Mouse (Mus musculus): ENCODE data around the gene BC049352. TPM values are rescaled to one million over a fixed set of nuclear protein-coding genes. Genes with fewer than 3 reads are reported as not detected.

The BC049352 gene
- total RNA-seq, 2 experiments from 2014 or later = 0.63 to 0.75 TPM

GRCm38 (mm10) chr9:45254605-45255004 lies 72.8 kb downstream of the BC049352 start:
- Histone ChIP-seq H3K4me3 (no peak overlapping the region), H3K27ac (no peak overlapping the region)
- TF ChIP-seq CTCF (IDR thresholded peaks at IDR 0.05) = no peak
- DNase-seq (ENCODE audit: extremely low spot score in 1 of 2, low spot score in 2 of 2) = no peak
- intact Hi-C loops (cut with DNase I) = no loop called here

GRCm38 (mm10) chr9:45255431-45255830 lies 73.6 kb downstream of the BC049352 start:
- H3K27ac ChIP-seq = no peak overlapping the region
- no peak for DNase-seq (ENCODE audit: extremely low spot score in 1 of 2, low spot score in 2 of 2)
- H3K4me3 ChIP-seq = no peak overlapping the region
- TF ChIP-seq CTCF (IDR thresholded peaks at IDR 0.05) = no peak
- intact Hi-C loops (cut with DNase I) = no loop called here

GRCm38 (mm10) chr9:45255967-45256366 lies 74.2 kb downstream of the BC049352 start:
- intact Hi-C loops (cut with DNase I) = no loop called here
- no peak for TF ChIP-seq CTCF (IDR thresholded peaks at IDR 0.05)
- no peak overlapping the region for H3K4me3 ChIP-seq
- no peak overlapping the region for H3K27ac ChIP-seq
- DNase-seq (ENCODE audit: extremely low spot score in 1 of 2, low spot score in 2 of 2) = no peak

GRCm38 (mm10) chr9:45259065-45259464 lies 77.3 kb downstream of the BC049352 start:
- intact Hi-C loops (cut with DNase I) = no loop called here
- TF ChIP-seq CTCF (IDR thresholded peaks at IDR 0.05) = no peak
- H3K4me3 ChIP-seq = no peak overlapping the region
- H3K27ac ChIP-seq = no peak overlapping the region
- no peak for DNase-seq (ENCODE audit: extremely low spot score in 1 of 2, low spot score in 2 of 2)

- no peak for DNase-seq (ENCODE audit: extremely low spot score in 1 of 2, low spot score in 2 of 2)
- H3K4me3 ChIP-seq = no peak overlapping the region
- intact Hi-C loops (cut with DNase I) = no loop called here
- H3K27ac ChIP-seq = no peak overlapping the region
- no peak for TF ChIP-seq CTCF (IDR thresholded peaks at IDR 0.05)
These were observed 79.7 kb downstream of the BC049352 start for GRCm38 (mm10) chr9:45261466-45261865.

GRCm38 (mm10) chr9:45261872-45262271 lies 80.1 kb downstream of the BC049352 start:
- intact Hi-C loops (cut with DNase I) = no loop called here
- Histone ChIP-seq H3K4me3 (no peak overlapping the region), H3K27ac (no peak overlapping the region)
- no peak for DNase-seq (ENCODE audit: extremely low spot score in 1 of 2, low spot score in 2 of 2)
- TF ChIP-seq CTCF (IDR thresholded peaks at IDR 0.05) = no peak

- no peak for TF ChIP-seq CTCF (IDR thresholded peaks at IDR 0.05)
- no peak overlapping the region for H3K4me3 ChIP-seq
- DNase-seq (ENCODE audit: extremely low spot score in 1 of 2, low spot score in 2 of 2) = no peak
- no peak overlapping the region for H3K27ac ChIP-seq
- intact Hi-C loops (cut with DNase I) = no loop called here
These were observed 85.3 kb downstream of the BC049352 start for GRCm38 (mm10) chr9:45267099-45267498.

GRCm38 (mm10) chr9:45268079-45268478 lies 86.3 kb downstream of the BC049352 start:
- intact Hi-C loops (cut with DNase I) = no loop called here
- peak overlapping the region; percentile 56 for H3K4me3 ChIP-seq
- no peak for DNase-seq (ENCODE audit: extremely low spot score in 1 of 2, low spot score in 2 of 2)
- TF ChIP-seq CTCF (IDR thresholded peaks at IDR 0.05) = no peak
- H3K27ac ChIP-seq = no peak overlapping the region

- 0 out of 2 replicates have a peak within 1 kb of the TSS, but pooled peaks have one; percentile 7 for H3K27ac ChIP-seq
- intact Hi-C loops (cut with DNase I) = no loop called here
- TF ChIP-seq CTCF (IDR thresholded peaks at IDR 0.05) = no peak
- peak within 1 kb of the TSS; percentile 56 for H3K4me3 ChIP-seq
- DNase-seq (ENCODE audit: extremely low spot score in 1 of 2, low spot score in 2 of 2) = peak; percentile 31 to 54
These were observed 87.0 kb downstream of the BC049352 start, which contains the start of gene Il10ra for GRCm38 (mm10) chr9:45268597-45269325. TSS of gene Il10ra (minus strand) at chr9:45269149.

GRCm38 (mm10) chr9:45272213-45272612 lies 90.4 kb downstream of the BC049352 start:
- no peak for DNase-seq (ENCODE audit: extremely low spot score in 1 of 2, low spot score in 2 of 2)
- no peak for TF ChIP-seq CTCF (IDR thresholded peaks at IDR 0.05)
- Histone ChIP-seq H3K4me3 (no peak overlapping the region), H3K27ac (no peak overlapping the region)
- intact Hi-C loops (cut with DNase I) = no loop called here

- Histone ChIP-seq H3K4me3 (no peak overlapping the region), H3K27ac (no peak overlapping the region)
- no peak for DNase-seq (ENCODE audit: extremely low spot score in 1 of 2, low spot score in 2 of 2)
- intact Hi-C loops (cut with DNase I) = no loop called here
- TF ChIP-seq CTCF (IDR thresholded peaks at IDR 0.05) = no peak
These were observed 92.4 kb downstream of the BC049352 start for GRCm38 (mm10) chr9:45274218-45274617.

GRCm38 (mm10) chr9:45274635-45275034 lies 92.8 kb downstream of the BC049352 start:
- Histone ChIP-seq H3K4me3 (no peak overlapping the region), H3K27ac (no peak overlapping the region)
- no peak for DNase-seq (ENCODE audit: extremely low spot score in 1 of 2, low spot score in 2 of 2)
- TF ChIP-seq CTCF (IDR thresholded peaks at IDR 0.05) = no peak
- intact Hi-C loops (cut with DNase I) = no loop called here

- no peak overlapping the region for H3K27ac ChIP-seq
- TF ChIP-seq CTCF (IDR thresholded peaks at IDR 0.05) = no peak
- H3K4me3 ChIP-seq = no peak overlapping the region
- intact Hi-C loops (cut with DNase I) = no loop called here
- DNase-seq (ENCODE audit: extremely low spot score in 1 of 2, low spot score in 2 of 2) = no peak
These were observed 98.3 kb downstream of the BC049352 start for GRCm38 (mm10) chr9:45280059-45280458.
